Mouse (Mus musculus) left cerebral cortex, adult 2 months (tissue): ENCODE measurements at regions not wholly inside any gene's neighbourhood (a gene's known extent, or its start where the extent isn't known, plus 50 kb on each side); places are given as distances from the start of the nearest gene placed in this dataset.

Experiments
- DNase-seq, 2 experiments: peaks; one replicate each; pipeline ENCODE4 v3.0.0; 2021 to 2022; ENCODE audit warnings: low spot score in 2 of 2, mixed read lengths in 1 of 2; ENCODE audit errors: extremely low spot score in 1 of 2
- H3K27ac ChIP-seq: fragments of 200-600 bp; 2 replicates; pipeline ENCODE4 v1.8.1; 2022
- H3K4me3 ChIP-seq: fragments of 200-600 bp; 2 replicates; pipeline ENCODE4 v1.8.1; 2022
- CTCF ChIP-seq: fragments of 200-600 bp; IDR thresholded peaks from 2 replicates; pipeline ENCODE4 v1.8.1; 2022; ENCODE audit warnings: antibody characterized with exemption, mild to moderate bottlenecking, moderate library complexity
- intact Hi-C: fragments of 180-260 bp; cut with DNase I; formaldehyde crosslinking; loops from one replicate; pipeline ENCODE4 v1.15.1; 2025

GRCm38 (mm10) chr10:124603061-124603460 is 786.2 kb downstream of the Slc16a7 start:
- Histone ChIP-seq H3K4me3 (no peak overlapping the region), H3K27ac (no peak overlapping the region)
- DNase-seq, result no peak
- intact Hi-C loops, result no loop called here
- no peak for TF ChIP-seq CTCF

GRCm38 (mm10) chr10:124570746-124571145 is 818.5 kb downstream of the Slc16a7 start:
- TF ChIP-seq CTCF, result no peak
- intact Hi-C loops, result no loop called here
- Histone ChIP-seq H3K4me3 (no peak overlapping the region), H3K27ac (no peak overlapping the region)
- peak; percentile 26 to 39 for DNase-seq

GRCm38 (mm10) chr10:124563626-124564025 is 825.6 kb downstream of the Slc16a7 start:
- Histone ChIP-seq H3K4me3 (no peak overlapping the region), H3K27ac (no peak overlapping the region)
- no peak for DNase-seq
- TF ChIP-seq CTCF, result no peak
- intact Hi-C loops, result no loop called here

GRCm38 (mm10) chr10:124528175-124528574 is 861.1 kb downstream of the Slc16a7 start:
- no peak for DNase-seq
- H3K4me3 ChIP-seq, result no peak overlapping the region
- no peak for TF ChIP-seq CTCF
- H3K27ac ChIP-seq, result no peak overlapping the region
- intact Hi-C loops, result no loop called here
